In the genomic region with DNA sequence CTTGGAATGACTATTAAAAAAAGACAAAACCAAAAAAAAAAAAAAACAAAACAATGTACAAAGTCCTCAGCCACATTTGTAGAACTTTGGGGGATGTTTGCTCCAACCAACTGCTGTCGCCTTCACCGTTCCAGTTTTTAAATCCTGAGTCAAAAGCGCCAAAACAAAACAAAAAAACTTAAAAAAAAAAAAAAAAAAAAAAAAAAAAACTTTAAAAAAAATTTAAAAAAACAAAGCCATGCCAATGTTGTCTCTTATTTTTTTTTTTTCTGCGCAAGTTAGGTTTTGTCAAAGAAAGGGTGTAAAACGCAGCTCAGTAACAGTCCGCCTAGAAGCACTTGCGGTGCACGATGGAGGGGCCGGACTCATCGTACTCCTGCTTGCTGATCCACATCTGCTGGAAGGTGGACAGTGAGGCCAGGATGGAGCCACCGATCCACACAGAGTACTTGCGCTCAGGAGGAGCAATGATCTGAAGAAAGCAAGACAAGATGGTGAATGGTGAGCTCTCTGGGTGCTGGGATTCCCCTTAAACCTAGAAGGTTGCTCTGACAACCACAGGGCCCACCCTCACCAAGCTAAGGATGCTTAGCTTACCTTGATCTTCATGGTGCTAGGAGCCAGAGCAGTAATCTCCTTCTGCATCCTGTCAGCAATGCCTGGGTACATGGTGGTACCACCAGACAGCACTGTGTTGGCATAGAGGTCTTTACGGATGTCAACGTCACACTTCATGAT, we compare ENCODE assay signal across 7 mouse cellular contexts. TPM values are rescaled to one million over a fixed set of nuclear protein-coding genes. Genes with fewer than 3 reads are reported as not detected.
DNase-seq lines count a peak whose midpoint lies in the region; ATAC-seq and TF ChIP-seq lines count a peak whose summit lies in the region.

No protein-coding gene starts in this region.

- WGBS in intestine, embryonic 15.5 days = 73% methylated on average over 14 of the region's 14 CpGs
- WGBS in neural tube, embryonic 12.5 days = 87% methylated on average over 14 of the region's 14 CpGs

- peak overlapping the region; percentile 86 for H3K4me3 ChIP-seq in embryonic fibroblast, embryonic 13.5 days (ENCODE audit: insufficient read depth, low read length)
- H3K4me3 ChIP-seq in intestine, embryonic 15.5 days (replicated peaks) = peak overlapping the region; percentile 94
- peak overlapping the region; percentile 20; the same call in 1 of the 2 replicates for H3K4me3 ChIP-seq in neural tube, embryonic 12.5 days

- H3K4me1 ChIP-seq in embryonic fibroblast, embryonic 13.5 days (ENCODE audit: control insufficient read depth, insufficient read depth, low read length) = peaks cover 9% of the 10 kb centered on the region
- peaks cover 31% of the 10 kb centered on the region for H3K4me1 ChIP-seq in intestine, embryonic 15.5 days (replicated peaks)
- H3K4me1 ChIP-seq in neural tube, embryonic 12.5 days = peaks cover 39% of the 10 kb centered on the region

- H3K9ac ChIP-seq in intestine, embryonic 15.5 days = peak overlapping the region; percentile 100
- H3K9ac ChIP-seq in neural tube, embryonic 12.5 days = peak overlapping the region; percentile 100

- peak; percentile 76; the same call in 1 of the 2 replicates for TF ChIP-seq POLR2A in embryonic fibroblast, embryonic 13.5 days (IDR thresholded peaks at IDR 0.05; ENCODE audit: low read depth, low read length)

- peak; percentile 36 for DNase-seq in thymus, postnatal 4 days
- no peak for DNase-seq in thymus, postnatal 14 days
- no peak for DNase-seq in layer of hippocampus, adult 11-12 months (ENCODE audit: low spot score)
- no peak for DNase-seq in gastrocnemius, adult 18-20 months (ENCODE audit: low spot score)

- TF ChIP-seq CTCF in embryonic fibroblast, embryonic 13.5 days (IDR thresholded peaks at IDR 0.05; ENCODE audit: borderline replicate concordance, insufficient read depth, low read length) = no peak

- H3K4me2 ChIP-seq in intestine, embryonic 15.5 days (replicated peaks) = peak overlapping the region; percentile 67
- H3K4me2 ChIP-seq in neural tube, embryonic 12.5 days (replicated peaks) = peak overlapping the region; percentile 89

- no peaks in the 10 kb centered on the region for H3K9me3 ChIP-seq in intestine, embryonic 15.5 days
- no peaks in the 10 kb centered on the region for H3K9me3 ChIP-seq in neural tube, embryonic 12.5 days

- H3K27me3 ChIP-seq in intestine, embryonic 15.5 days (replicated peaks) = no peaks in the 10 kb centered on the region
- H3K27me3 ChIP-seq in neural tube, embryonic 12.5 days (replicated peaks) = no peaks in the 10 kb centered on the region

- ATAC-seq in intestine, embryonic 15.5 days = no peak
- no peak for ATAC-seq in neural tube, embryonic 12.5 days (ENCODE audit: low FRiP score, low read depth)

- H3K36me3 ChIP-seq in intestine, embryonic 15.5 days = peaks cover 34% of the 10 kb centered on the region
- H3K36me3 ChIP-seq in neural tube, embryonic 12.5 days = peaks cover 60% of the 10 kb centered on the region

- peak overlapping the region; percentile 99 for H3K27ac ChIP-seq in embryonic fibroblast, embryonic 13.5 days (ENCODE audit: insufficient read depth, low read length)
- peak overlapping the region; percentile 100 for H3K27ac ChIP-seq in intestine, embryonic 15.5 days
- no peak overlapping the region for H3K27ac ChIP-seq in neural tube, embryonic 12.5 days

RNA-seq across cellular contexts. Expression of gene Actb, which starts 2.9 kb away (rescaled TPM):
- 7,994 and 9,776 TPM in 2 replicates for polyA plus RNA-seq in embryonic fibroblast, embryonic 13.5 days (2011; ENCODE audit: insufficient read length, low read depth, missing spikeins)
- 14,579 and 17,104 TPM in 2 replicates for polyA plus RNA-seq in intestine, embryonic 15.5 days (2015; fragmentation: Nextera tagmentation; extraction: Ambion mirVana)
- polyA plus RNA-seq in neural tube, embryonic 12.5 days (2016; fragmentation: Nextera tagmentation; extraction: Ambion mirVana) = 13,231 and 15,185 TPM in 2 replicates
- total RNA-seq in gastrocnemius, adult 18-20 months (2021) = 100 to 1,000 TPM; 452 to 583 TPM

RNA-seq across cellular contexts. Expression of gene Fbxl18, which starts 8.4 kb away (rescaled TPM):
- 8.7 and 8.8 TPM in 2 replicates for polyA plus RNA-seq in embryonic fibroblast, embryonic 13.5 days (2011; ENCODE audit: insufficient read length, low read depth, missing spikeins)
- 11.1 and 11.4 TPM in 2 replicates for polyA plus RNA-seq in intestine, embryonic 15.5 days (2015; fragmentation: Nextera tagmentation; extraction: Ambion mirVana)
- 20.7 and 27.6 TPM in 2 replicates for polyA plus RNA-seq in neural tube, embryonic 12.5 days (2016; fragmentation: Nextera tagmentation; extraction: Ambion mirVana)
- 1 to 10 TPM; 4.9 to 5.9 TPM for total RNA-seq in gastrocnemius, adult 18-20 months (2021)

RNA-seq across cellular contexts. Expression of gene Fscn1, which starts 56.5 kb away (rescaled TPM):
- polyA plus RNA-seq in embryonic fibroblast, embryonic 13.5 days (2011; ENCODE audit: insufficient read length, low read depth, missing spikeins) = 323 and 406 TPM in 2 replicates
- 140 and 170 TPM in 2 replicates for polyA plus RNA-seq in intestine, embryonic 15.5 days (2015; fragmentation: Nextera tagmentation; extraction: Ambion mirVana)
- 733 and 746 TPM in 2 replicates for polyA plus RNA-seq in neural tube, embryonic 12.5 days (2016; fragmentation: Nextera tagmentation; extraction: Ambion mirVana)
- 1 to 10 TPM; 3.7 to 8.5 TPM for total RNA-seq in gastrocnemius, adult 18-20 months (2021)

Comparison
In these comparisons a context has a peak if more than half of its experiments do, and no peak if none do; other contexts are left out.
1. H3K4me3 ChIP-seq: peak in every context shown above with its lines; median percentile 94 in intestine, embryonic 15.5 days; 86 in embryonic fibroblast, embryonic 13.5 days; 20 in neural tube, embryonic 12.5 days.